Mouse (Mus musculus) stomach, embryonic 14.5 days (tissue): ENCODE data around the gene Krt80. TPM values are rescaled to one million over a fixed set of nuclear protein-coding genes. Genes with fewer than 3 reads are reported as not detected.

Experiments used
- ATAC-seq: fragments of 200-750 bp; cut with Nextera tagmentation; 2 replicates; pipeline ENCODE4 v1.8.0; 2017; ENCODE audit warnings: low read depth, moderate TSS enrichment; ENCODE audit not compliant: insufficient number of reproducible peaks, insufficient read depth, low FRiP score
- H3K27ac ChIP-seq: fragments of 300-500 bp; sonication (generic); 2 replicates; pipeline ENCODE4 v1.5.1; 2014; ENCODE audit warnings: mild to moderate bottlenecking, low read length, moderate library complexity, mixed read lengths
- H3K27me3 ChIP-seq: fragments of 300-500 bp; sonication (generic); 2 replicates; pipeline ENCODE4 v1.6.1; 2014; ENCODE audit warnings: low read length, control low read depth, mixed read lengths; ENCODE audit not compliant: control insufficient read depth, insufficient read depth
- H3K36me3 ChIP-seq: fragments of 300-500 bp; sonication (generic); 2 replicates; pipeline ENCODE4 v1.6.1; 2014; ENCODE audit warnings: mild to moderate bottlenecking, control low read depth, low read length, moderate library complexity, mixed read lengths; ENCODE audit not compliant: control insufficient read depth, insufficient read depth
- H3K4me1 ChIP-seq: fragments of 300-500 bp; sonication (generic); 2 replicates; pipeline ENCODE4 v1.6.1; 2014; ENCODE audit warnings: low read length, control low read depth, mixed read lengths; ENCODE audit not compliant: control insufficient read depth, insufficient read depth
- H3K4me2 ChIP-seq: fragments of 300-500 bp; sonication (generic); replicated peaks from 2 replicates; pipeline ENCODE4 v1.6.1; 2014; ENCODE audit warnings: low read depth, low read length, control low read depth
- H3K4me3 ChIP-seq: fragments of 300-500 bp; sonication (generic); 2 replicates; pipeline ENCODE4 v1.5.1; 2014; ENCODE audit warnings: low read depth, low read length, control low read depth
- H3K9ac ChIP-seq: fragments of 300-500 bp; sonication (generic); replicated peaks from 2 replicates; pipeline ENCODE4 v1.6.1; 2014; ENCODE audit warnings: low read depth, mild to moderate bottlenecking, control low read depth, low read length, moderate library complexity, mixed read lengths
- H3K9me3 ChIP-seq: fragments of 300-500 bp; sonication (generic); 2 replicates; pipeline ENCODE4 v1.6.1; 2016; ENCODE audit warnings: low read depth, low read length, control low read depth; ENCODE audit not compliant: control insufficient read depth
- WGBS: fragments of 180-500 bp; shearing (Covaris S2); extraction: QIAGEN DNeasy Blood & Tissue Kit; methylation state at CpG from one replicate; pipeline ENCODE4 v1.1.7; 2014; 5-methylcytosine and 5-hydroxymethylcytosine counted together
- polyA plus RNA-seq: library from polyadenylated mRNA; unstranded; fragments of >200 nt; fragmentation: Nextera tagmentation; extraction: Ambion mirVana; gene quantifications from 2 replicates; pipeline ENCODE4 v1.2.1, GENCODE M21; 2014

Krt80 gene
- polyA plus RNA-seq, 1 experiment from 2014 or later, result 2.4 TPM

DNA sequence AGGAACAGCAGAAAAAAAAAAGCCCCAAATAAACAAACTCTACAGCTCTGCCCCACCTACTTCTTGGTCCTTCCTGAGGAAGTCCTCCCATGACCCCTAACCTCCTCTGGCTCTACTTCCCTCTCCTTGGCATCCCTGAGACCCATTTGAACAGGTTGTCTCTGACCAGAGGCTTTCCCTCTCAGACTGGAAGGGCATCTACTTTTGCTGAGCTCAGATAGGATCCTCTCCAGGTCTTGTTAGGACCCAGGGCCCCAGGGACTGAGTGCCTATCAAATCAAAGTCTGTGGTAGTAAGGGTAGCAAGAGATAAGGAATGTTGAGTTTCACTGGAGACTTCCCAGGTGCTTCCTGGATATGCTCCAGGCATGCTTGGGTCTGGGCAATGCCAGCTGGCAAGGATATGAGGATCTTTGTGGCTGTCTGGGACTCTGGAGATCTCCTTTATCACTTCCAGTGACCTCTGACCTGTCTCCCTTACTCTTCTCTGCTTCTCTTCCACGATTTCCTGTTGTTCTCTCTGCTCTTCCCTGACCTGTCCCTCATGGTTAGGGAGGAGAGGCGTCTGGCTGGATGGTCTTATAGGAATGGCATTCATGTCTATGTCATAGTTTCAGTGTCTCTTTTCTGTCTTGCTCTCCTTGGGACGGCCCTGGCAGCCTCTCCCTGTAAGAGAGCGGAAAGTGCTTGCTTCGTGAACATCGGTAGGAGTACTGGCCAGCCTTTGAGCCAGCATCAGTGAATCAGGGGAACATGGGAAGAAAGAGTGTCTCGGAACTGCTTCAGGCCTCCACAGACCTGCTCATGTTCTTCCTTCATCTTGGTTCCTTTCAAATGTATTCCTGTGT, 2.4 kb upstream of the Krt80 start:
- no peak overlapping the region for H3K27ac ChIP-seq
- H3K9me3 ChIP-seq, result no peaks in the 10 kb centered on the region
- no peak overlapping the region for H3K4me3 ChIP-seq
- 62% methylated on average over 7 of the region's 7 CpGs for WGBS
- H3K4me2 ChIP-seq, result no peak overlapping the region
- no peaks in the 10 kb centered on the region for H3K27me3 ChIP-seq
- no peak overlapping the region for H3K9ac ChIP-seq
- H3K4me1 ChIP-seq, result peaks cover 23% of the 10 kb centered on the region
- H3K36me3 ChIP-seq, result no peaks in the 10 kb centered on the region
- no peak for ATAC-seq

DNA sequence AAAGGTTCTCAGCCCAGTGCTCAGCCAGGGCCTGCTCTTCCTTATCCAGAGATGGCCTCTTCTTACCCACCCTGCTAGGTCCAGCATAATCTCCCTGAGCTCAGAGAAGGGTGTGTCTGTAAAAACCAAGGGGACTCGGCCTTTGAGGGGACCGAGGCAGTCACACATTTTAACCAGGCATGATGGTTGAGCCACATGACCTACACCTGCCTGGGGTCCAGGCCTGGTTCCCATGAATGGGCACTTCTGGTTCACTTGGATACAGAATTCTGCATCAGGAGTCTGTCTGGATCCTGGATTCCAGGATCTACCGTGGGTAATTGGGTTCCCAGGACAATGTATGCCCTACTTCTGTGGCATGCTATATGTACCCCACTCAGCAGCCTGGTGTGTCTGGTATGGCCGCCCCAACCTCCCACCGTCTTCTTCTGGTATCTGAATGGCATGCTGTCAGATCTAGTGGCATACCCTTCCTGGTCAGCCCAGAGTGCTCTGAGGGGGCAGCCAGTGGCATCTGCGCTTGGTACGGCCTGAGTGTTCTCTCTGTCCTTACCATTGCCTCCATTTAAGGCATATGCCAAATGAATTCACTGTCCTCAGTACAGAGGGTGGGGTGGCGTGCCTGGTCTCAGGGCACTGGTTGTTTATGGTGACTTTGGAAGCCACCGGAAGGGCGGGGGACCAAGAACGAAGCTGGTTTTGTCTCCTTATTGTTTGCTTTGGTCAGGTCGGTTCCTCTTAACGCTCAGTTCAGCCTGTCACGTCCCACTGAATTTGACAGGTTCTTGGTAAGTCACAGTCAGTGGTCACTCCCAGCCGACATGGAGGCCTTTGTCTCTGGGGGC, 1.4 kb upstream of the Krt80 start:
- Histone ChIP-seq H3K27ac (no peak overlapping the region; the same call in 1 of the 2 replicates), H3K9ac (no peak overlapping the region)

DNA sequence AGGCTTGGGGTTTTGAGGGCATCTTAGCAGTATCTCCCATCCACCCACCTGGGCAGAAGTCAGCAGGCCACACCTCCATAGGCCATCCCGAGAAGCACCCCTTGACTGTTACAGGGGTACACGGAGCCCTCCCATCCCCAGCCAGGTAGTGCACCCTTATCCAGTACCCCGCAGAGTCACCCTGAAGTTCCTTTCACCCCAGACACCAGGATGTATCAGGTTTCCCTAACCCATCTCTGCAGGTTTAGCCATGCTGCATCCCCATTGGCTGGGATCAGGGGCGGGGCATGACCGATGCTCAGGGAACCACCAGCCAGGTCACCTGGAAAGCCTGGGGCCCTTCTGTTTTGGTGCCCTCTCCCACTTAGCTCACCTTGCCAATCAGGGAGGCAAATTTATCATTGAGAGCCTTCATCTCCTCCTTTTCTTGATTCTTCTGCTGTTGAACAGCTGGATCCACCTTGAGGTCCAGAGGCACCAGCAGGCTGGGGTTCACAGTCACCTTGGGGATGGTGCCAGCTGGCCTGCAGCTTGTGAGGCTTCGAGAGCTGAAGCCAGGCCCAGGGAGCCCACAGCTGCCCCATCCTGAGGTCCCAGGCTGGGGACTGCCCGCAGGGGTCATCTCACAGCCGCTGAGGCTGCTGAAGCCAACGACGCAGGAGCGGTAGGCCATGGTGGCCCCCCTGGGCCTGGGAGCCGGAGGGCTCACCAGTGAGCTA, 421 bp downstream of the Krt80 start:
- ATAC-seq, result no peak
- H3K4me1 ChIP-seq, result peaks cover 35% of the 10 kb centered on the region
- no peak overlapping the region for H3K9ac ChIP-seq

More for the DNA sequence above, 1.4 kb upstream of the Krt80 start:
- no peaks in the 10 kb centered on the region for H3K9me3 ChIP-seq
- H3K27me3 ChIP-seq, result no peaks in the 10 kb centered on the region
- WGBS, result 79% methylated on average over 15 of the region's 15 CpGs
- H3K4me2 ChIP-seq, result no peak overlapping the region
- H3K4me1 ChIP-seq, result peaks cover 30% of the 10 kb centered on the region
- H3K4me3 ChIP-seq, result no peak overlapping the region
- no peaks in the 10 kb centered on the region for H3K36me3 ChIP-seq
- no peak for ATAC-seq

DNA sequence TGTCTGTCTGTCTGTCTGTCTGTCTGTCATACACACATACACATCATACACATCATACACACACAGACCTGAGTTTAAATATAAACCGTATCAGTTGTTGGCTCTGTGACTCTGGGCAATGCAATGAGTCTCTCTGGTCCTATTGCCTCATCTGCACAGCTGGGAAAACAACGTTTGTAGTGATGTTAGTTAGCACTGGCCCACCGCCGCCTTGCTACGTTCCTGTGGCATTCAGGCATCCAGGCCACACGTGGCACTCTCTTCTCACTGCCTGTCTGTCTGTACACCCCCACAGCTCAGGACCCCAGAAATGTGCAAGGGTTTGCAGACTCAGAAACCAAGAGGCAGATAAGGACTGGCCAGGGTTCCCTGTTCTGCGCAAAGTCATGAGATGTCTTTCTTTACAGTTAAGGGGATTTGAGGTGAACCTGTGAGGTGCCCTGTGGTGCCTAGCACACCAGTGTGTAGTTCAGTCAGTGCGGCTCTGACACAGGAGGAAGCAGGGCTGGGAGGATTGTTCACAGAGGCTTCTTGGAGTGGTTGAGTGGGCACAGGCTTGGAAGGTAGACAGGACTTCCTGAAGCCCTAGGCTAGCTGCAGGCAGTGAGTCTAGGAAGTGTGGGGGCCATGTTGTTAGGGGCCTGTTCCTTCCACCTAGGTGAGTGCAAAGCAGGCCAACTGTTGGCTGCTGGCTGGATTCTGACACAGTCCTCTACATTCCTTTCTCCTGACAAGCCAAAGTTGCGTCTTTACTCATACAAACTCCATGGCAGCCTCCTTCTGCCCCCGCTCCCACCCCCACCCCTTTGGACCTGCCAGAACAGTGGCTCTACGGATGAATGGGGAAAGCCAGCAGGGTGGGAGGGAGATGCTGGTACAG, 1.2 kb downstream of the Krt80 start:
- H3K27me3 ChIP-seq, result no peaks in the 10 kb centered on the region
- no peaks in the 10 kb centered on the region for H3K36me3 ChIP-seq
- 66% methylated on average over 11 of the region's 11 CpGs for WGBS
- no peaks in the 10 kb centered on the region for H3K9me3 ChIP-seq
- no peak overlapping the region for H3K27ac ChIP-seq
- peaks cover 35% of the 10 kb centered on the region for H3K4me1 ChIP-seq
- H3K4me2 ChIP-seq, result no peak overlapping the region
- no peak overlapping the region for H3K4me3 ChIP-seq
- no peak overlapping the region for H3K9ac ChIP-seq
- no peak for ATAC-seq

More for the DNA sequence above, 421 bp downstream of the Krt80 start:
- Histone ChIP-seq H3K4me2 (no peak overlapping the region; the same call in 1 of the 2 replicates), H3K27me3 (no peaks in the 10 kb centered on the region), H3K9me3 (no peaks in the 10 kb centered on the region), H3K36me3 (no peaks in the 10 kb centered on the region), H3K27ac (peak overlapping the region; percentile 75; the same call in 1 of the 2 replicates), H3K4me3 (no peak overlapping the region)
- WGBS, result 40% methylated on average over 12 of the region's 12 CpGs

DNA sequence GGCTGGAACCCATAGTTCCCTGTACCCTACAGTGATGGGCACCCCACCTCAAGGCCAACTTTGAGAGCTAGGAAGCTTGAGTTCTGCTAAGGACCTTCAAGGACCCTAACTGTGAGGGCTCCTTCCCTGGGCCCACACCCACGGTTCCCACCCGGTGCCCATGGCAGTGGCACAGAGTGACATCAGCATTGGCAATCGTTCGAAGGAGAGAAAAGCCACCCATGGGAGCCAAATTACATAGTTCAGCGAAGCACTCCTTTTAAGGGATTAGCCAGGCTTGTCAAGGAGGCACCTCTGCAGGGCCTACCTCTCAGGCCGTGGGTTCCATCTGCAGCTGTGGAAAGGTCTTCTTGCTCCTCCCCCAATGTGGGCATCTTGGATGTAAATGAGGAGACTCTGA, 1.9 kb downstream of the Krt80 start:
- WGBS, result 83% methylated on average over 6 of the region's 6 CpGs
- Histone ChIP-seq H3K9ac (no peak overlapping the region; the same call in 1 of the 2 replicates), H3K27me3 (no peaks in the 10 kb centered on the region), H3K4me2 (no peak overlapping the region), H3K36me3 (no peaks in the 10 kb centered on the region), H3K4me3 (no peak overlapping the region), H3K9me3 (no peaks in the 10 kb centered on the region), H3K27ac (no peak overlapping the region), H3K4me1 (peaks cover 35% of the 10 kb centered on the region)
- ATAC-seq, result no peak

DNA sequence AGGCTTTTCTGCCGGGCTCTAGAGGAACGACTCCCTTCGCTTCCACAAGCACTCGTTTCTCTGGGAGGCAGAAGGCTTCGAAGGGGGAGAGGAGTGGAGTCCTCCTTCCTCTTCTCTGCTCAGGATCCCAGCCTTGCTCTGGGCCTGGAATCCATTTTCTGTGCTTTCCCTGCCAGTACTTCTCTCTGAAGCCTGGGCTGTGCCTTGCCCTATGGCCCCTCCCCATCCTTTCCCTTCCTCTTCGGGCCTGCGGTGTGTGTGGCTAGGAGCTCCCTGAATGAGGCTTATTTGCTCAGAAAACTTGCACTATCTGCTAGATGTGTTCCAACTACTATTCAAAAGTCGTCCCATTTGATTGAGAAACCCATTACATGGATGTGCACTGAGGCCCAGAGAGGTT, 2.5 kb downstream of the Krt80 start:
- Histone ChIP-seq H3K9ac (no peak overlapping the region; the same call in 1 of the 2 replicates), H3K4me1 (peaks cover 35% of the 10 kb centered on the region), H3K4me2 (no peak overlapping the region), H3K27me3 (no peaks in the 10 kb centered on the region), H3K27ac (no peak overlapping the region), H3K4me3 (no peak overlapping the region), H3K36me3 (no peaks in the 10 kb centered on the region), H3K9me3 (no peaks in the 10 kb centered on the region)
- no peak for ATAC-seq
- WGBS, result 67% methylated on average over 8 of the region's 8 CpGs

DNA sequence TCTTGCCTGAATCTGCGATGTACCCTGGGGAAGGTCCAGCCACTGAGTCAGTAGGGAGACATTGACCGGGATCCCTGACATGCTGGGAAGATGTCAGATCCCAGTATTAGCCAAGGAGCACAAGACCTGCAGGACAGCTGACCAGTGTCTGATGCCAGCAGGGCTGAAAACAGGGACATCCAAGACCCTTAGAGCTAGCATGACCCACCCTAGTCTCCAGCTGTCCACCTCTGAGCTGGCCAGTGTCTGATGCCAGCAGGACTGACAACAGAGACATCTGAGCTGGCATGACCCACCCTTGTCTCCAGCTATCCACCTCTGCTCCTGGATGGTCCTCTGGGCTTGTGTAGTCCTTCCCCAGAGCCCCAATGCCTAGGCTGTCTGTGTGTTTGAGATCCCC, 3.0 kb downstream of the Krt80 start:
- Histone ChIP-seq H3K9me3 (no peaks in the 10 kb centered on the region), H3K27me3 (no peaks in the 10 kb centered on the region), H3K4me2 (no peak overlapping the region), H3K9ac (no peak overlapping the region), H3K36me3 (no peaks in the 10 kb centered on the region), H3K27ac (peak overlapping the region; percentile 61; the same call in 1 of the 2 replicates), H3K4me3 (no peak overlapping the region), H3K4me1 (peaks cover 31% of the 10 kb centered on the region)
- 50% methylated on average over 2 of the region's 2 CpGs for WGBS
- no peak for ATAC-seq
